Mouse (Mus musculus) heart, embryonic 11.5 days (tissue): ENCODE results near the gene Smap1. TPM values are rescaled to one million over a fixed set of nuclear protein-coding genes. Genes with fewer than 3 reads are reported as not detected.

Experiments used
- ATAC-seq: fragments of 200-750 bp; cut with Nextera tagmentation; replicated peaks from 2 replicates; pipeline ENCODE4 v1.8.0; 2017; ENCODE audit warnings: moderate library complexity; ENCODE audit not compliant: insufficient number of reproducible peaks, low FRiP score, low TSS enrichment
- H3K27ac ChIP-seq: fragments of 300-500 bp; sonication (generic); 2 replicates; pipeline ENCODE4 v1.5.1; 2014; ENCODE audit warnings: mild to moderate bottlenecking, low read depth, low read length
- H3K27me3 ChIP-seq: fragments of 300-500 bp; sonication (generic); 2 replicates; pipeline ENCODE4 v1.6.1; 2014; ENCODE audit warnings: mild to moderate bottlenecking, low read length, mixed read lengths; ENCODE audit not compliant: control insufficient read depth, insufficient read depth
- H3K36me3 ChIP-seq: fragments of 300-500 bp; sonication (generic); 2 replicates; pipeline ENCODE4 v1.6.1; 2014; ENCODE audit warnings: mild to moderate bottlenecking, low read length, moderate library complexity, mixed read lengths; ENCODE audit not compliant: control insufficient read depth, insufficient read depth
- H3K4me1 ChIP-seq: fragments of 300-500 bp; sonication (generic); 2 replicates; pipeline ENCODE4 v1.6.1; 2014; ENCODE audit warnings: low read length; ENCODE audit not compliant: control insufficient read depth, insufficient read depth
- H3K4me2 ChIP-seq: fragments of 300-500 bp; sonication (generic); 2 replicates; pipeline ENCODE4 v1.6.1; 2014; ENCODE audit warnings: mild to moderate bottlenecking, moderate library complexity
- H3K4me3 ChIP-seq: fragments of 300-500 bp; sonication (generic); 2 replicates; pipeline ENCODE4 v1.5.1; 2014; ENCODE audit warnings: low read depth, low read length
- H3K9ac ChIP-seq: fragments of 300-500 bp; sonication (generic); 2 replicates; pipeline ENCODE4 v1.6.1; 2014; ENCODE audit warnings: mild to moderate bottlenecking, low read depth, low read length, moderate library complexity
- H3K9me3 ChIP-seq: fragments of 300-500 bp; sonication (generic); replicated peaks from 2 replicates; pipeline ENCODE4 v1.6.1; 2016; ENCODE audit warnings: low read length; ENCODE audit not compliant: control insufficient read depth
- WGBS: fragments of 180-500 bp; shearing (Covaris S2); extraction: QIAGEN DNeasy Blood & Tissue Kit; methylation state at CpG from one replicate; pipeline ENCODE4 v1.1.7; 2014; ENCODE audit not compliant: insufficient replicate concordance; 5-methylcytosine and 5-hydroxymethylcytosine counted together
- polyA plus RNA-seq: library from polyadenylated mRNA; unstranded; fragments of >200 nt; fragmentation: Nextera tagmentation; extraction: Ambion mirVana; gene quantifications from 2 replicates; pipeline ENCODE4 v1.2.1, GENCODE M21; 2014

Smap1 gene
- polyA plus RNA-seq, 1 experiment from 2014 or later: 47.0 TPM

- H3K36me3 ChIP-seq: no peaks in the 10 kb centered on the region
- WGBS: 75% methylated on average over 9 of the region's 9 CpGs
- no peak overlapping the region for H3K9ac ChIP-seq
- no peak overlapping the region for H3K4me2 ChIP-seq
- H3K4me3 ChIP-seq: no peak overlapping the region
- H3K27me3 ChIP-seq: no peaks in the 10 kb centered on the region
- ATAC-seq: no peak
- H3K27ac ChIP-seq: no peak overlapping the region
- no peaks in the 10 kb centered on the region for H3K4me1 ChIP-seq
- H3K9me3 ChIP-seq: no peaks in the 10 kb centered on the region
Observed at GRCm38 (mm10) chr1:23834819-23835218, 87.3 kb downstream of the Smap1 start.

- ATAC-seq: no peak
- no peak overlapping the region for H3K27ac ChIP-seq
Observed at GRCm38 (mm10) chr1:23834246-23834645, 87.9 kb downstream of the Smap1 start.

GRCm38 (mm10) chr1:23826887-23827758, 95.0 kb downstream of the Smap1 start:
- Histone ChIP-seq H3K9me3 (no peaks in the 10 kb centered on the region), H3K4me2 (no peak overlapping the region), H3K4me3 (no peak overlapping the region), H3K36me3 (no peaks in the 10 kb centered on the region), H3K4me1 (no peaks in the 10 kb centered on the region), H3K27ac (no peak overlapping the region), H3K9ac (no peak overlapping the region), H3K27me3 (no peaks in the 10 kb centered on the region)
- 35% methylated on average over 13 of the region's 13 CpGs for WGBS
- peak; percentile 35; the same call in 1 of the 2 replicates for ATAC-seq

More at GRCm38 (mm10) chr1:23834246-23834645, 87.9 kb downstream of the Smap1 start:
- H3K4me3 ChIP-seq: no peak overlapping the region
- 82% methylated on average over 7 of the region's 7 CpGs for WGBS
- H3K9ac ChIP-seq: no peak overlapping the region
- H3K9me3 ChIP-seq: no peaks in the 10 kb centered on the region
- H3K4me1 ChIP-seq: no peaks in the 10 kb centered on the region
- H3K4me2 ChIP-seq: no peak overlapping the region
- H3K36me3 ChIP-seq: no peaks in the 10 kb centered on the region
- H3K27me3 ChIP-seq: no peaks in the 10 kb centered on the region

- ATAC-seq: no peak
- Histone ChIP-seq H3K9me3 (no peaks in the 10 kb centered on the region), H3K9ac (no peak overlapping the region)
Observed at GRCm38 (mm10) chr1:23821615-23822014, 100.5 kb downstream of the Smap1 start.

GRCm38 (mm10) chr1:23798306-23798705, 123.8 kb downstream of the Smap1 start:
- ATAC-seq: no peak
- no peak overlapping the region for H3K4me3 ChIP-seq
- H3K9ac ChIP-seq: no peak overlapping the region
- 84% methylated on average over 9 of the region's 9 CpGs for WGBS
- H3K36me3 ChIP-seq: no peaks in the 10 kb centered on the region
- no peak overlapping the region for H3K4me2 ChIP-seq
- H3K9me3 ChIP-seq: no peaks in the 10 kb centered on the region
- no peak overlapping the region for H3K27ac ChIP-seq
- H3K27me3 ChIP-seq: no peaks in the 10 kb centered on the region
- H3K4me1 ChIP-seq: no peaks in the 10 kb centered on the region

More at GRCm38 (mm10) chr1:23821615-23822014, 100.5 kb downstream of the Smap1 start:
- no peaks in the 10 kb centered on the region for H3K4me1 ChIP-seq
- no peaks in the 10 kb centered on the region for H3K27me3 ChIP-seq
- H3K4me2 ChIP-seq: no peak overlapping the region
- 68% methylated on average over 5 of the region's 5 CpGs for WGBS
- H3K36me3 ChIP-seq: no peaks in the 10 kb centered on the region
- no peak overlapping the region for H3K27ac ChIP-seq
- no peak overlapping the region for H3K4me3 ChIP-seq

Other genes with a start within 250 kb of the Smap1 start
- gene B3gat2, start 160.6 kb downstream of the Smap1 start, polyA plus RNA-seq: 0.63 and 0.68 TPM in 2 replicates
- gene Sdhaf4, start 83.3 kb upstream of the Smap1 start, polyA plus RNA-seq: 73.7 and 83.5 TPM in 2 replicates
- gene Fam135a, start 178.0 kb upstream of the Smap1 start, polyA plus RNA-seq: 25.0 and 25.2 TPM in 2 replicates